Mouse (Mus musculus) liver, adult 2 months (tissue): ENCODE measurements around the gene Tgfa.

Experiments used
- CTCF ChIP-seq: fragments of 200-500 bp; IDR thresholded peaks from 2 replicates; pipeline ENCODE4 v1.5.1; 2011; ENCODE audit warnings: low read depth, low read length, control low read depth
- POLR2A ChIP-seq: fragments of 200-500 bp; IDR thresholded peaks from 2 replicates; pipeline ENCODE4 v1.6.1; 2011; ENCODE audit warnings: low read length, control low read depth; ENCODE audit not compliant: insufficient read depth; ENCODE audit errors: extremely low read depth

- no peak for TF ChIP-seq POLR2A
- no peak for TF ChIP-seq CTCF
Measured at GRCm38 (mm10) chr6:86210017-86210408, 15.0 kb downstream of the Tgfa start.
